Mouse (Mus musculus) thymus, postnatal 10 days (tissue): ENCODE results near the gene Ddc.

Source experiments
- DNase-seq, 2 experiments: peaks; one replicate each; pipeline ENCODE4 v3.0.0; 2021; ENCODE audit warnings: low spot score in 2 of 2

The Ddc gene

DNA sequence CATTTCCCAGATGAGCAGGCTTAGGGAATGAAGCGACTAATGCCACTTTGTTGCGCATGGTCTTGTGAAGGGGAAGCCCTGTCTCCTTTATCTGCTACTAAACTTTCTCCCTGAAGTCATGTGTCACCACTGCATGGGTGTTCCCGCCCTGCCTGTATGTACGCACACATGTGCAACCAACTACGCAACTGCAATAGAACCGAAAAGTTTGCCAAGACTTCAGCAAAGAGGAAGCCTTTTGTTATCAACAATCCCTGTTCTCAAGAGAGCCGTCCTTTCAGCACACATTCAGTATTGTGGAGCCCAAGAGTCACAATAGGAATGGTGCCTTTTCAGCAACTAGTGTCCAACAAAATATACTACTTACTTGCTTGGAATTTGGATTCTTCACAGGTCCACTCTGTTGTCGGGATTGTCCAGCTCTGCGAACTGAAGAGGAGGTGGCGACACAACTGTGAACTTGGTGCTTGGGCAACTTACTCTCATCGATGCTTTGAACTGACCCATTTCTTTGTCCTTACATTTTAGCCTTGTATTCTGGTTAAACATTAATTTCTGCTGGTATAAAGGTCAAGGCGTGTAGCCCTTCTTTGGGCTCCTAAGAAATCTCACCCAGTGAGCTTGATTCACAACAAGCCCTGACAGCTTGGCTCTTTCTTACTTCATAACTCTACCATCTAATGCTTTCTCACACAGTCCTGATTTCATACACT, at the start of gene Ddc:
Ddc (minus strand) TSS at position 500 of the 713 bp plus-strand sequence.
- no peak for DNase-seq

- DNase-seq = no peak
These were observed 47.8 kb upstream of the Ddc start for GRCm38 (mm10) chr11:11945766-11946165.

DNA sequence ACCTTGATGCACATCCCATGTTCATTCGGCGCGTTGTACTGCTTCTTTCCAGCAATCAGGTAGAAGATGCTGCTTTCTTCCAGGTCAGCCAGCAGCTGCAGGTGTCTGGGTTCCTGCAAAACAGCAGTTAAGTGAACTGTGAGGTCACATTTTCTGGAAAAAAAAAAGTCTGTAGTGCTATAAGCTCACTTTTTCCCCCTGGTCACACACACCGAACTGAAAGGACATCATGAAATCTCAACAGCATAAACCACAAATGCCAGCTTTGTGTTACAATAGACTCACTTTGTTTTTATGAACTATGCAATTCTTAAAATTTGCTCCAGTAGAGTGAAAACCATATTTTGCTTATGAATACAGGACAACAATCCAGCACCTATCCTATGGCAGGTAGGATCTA, 46.9 kb upstream of the Ddc start:
- DNase-seq = no peak

DNA sequence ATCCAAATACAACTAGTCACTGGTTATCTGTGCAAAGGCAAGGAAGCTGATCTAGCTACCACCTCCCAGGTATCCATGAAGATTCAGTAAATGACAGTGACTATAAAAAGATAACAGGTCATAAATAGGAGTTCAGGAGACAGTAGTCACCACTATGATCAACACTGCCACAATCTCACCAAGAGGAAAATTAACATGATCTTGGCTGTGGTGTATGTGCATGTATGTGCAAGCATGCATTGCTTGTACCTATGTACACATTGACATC, 46.1 kb upstream of the Ddc start:
- no peak for DNase-seq

DNA sequence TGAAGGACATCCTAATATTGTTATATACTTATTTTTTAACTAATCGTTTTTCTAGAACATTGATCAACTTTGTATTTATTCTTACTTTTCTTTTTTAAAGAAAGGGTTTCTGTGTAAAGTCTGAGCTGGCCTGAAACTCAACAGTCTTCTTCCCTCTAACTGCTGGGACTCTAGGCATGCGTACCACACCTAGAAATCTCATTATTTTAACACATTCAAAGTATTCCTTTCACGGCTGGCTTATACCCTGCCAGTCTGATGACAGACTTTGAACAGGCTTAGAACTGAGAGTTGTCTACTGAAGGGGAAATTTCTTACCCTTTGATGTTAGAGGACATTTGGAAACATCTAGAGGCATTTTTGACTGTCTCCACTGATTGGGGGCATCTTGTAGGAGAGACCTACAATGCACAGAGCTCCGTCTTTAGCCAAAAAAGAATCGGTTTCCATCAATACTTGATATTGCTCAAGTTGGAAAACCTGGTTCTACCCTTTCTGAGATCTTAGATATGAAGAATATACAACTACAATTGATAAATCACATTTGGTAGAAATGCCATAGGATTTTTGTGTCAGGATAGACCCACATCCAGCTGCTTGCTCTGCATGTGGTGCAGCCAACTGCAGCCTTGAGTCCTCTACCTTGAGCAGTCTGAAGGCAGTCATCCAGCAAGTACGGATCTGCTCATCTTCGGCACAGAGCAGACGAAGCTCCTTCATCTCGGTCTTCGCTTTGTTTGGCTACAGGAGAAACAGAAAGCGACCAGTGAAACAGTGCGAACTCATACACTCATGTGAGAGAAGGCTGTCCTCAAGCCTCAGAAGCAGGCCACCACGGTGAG, 45.5 kb upstream of the Ddc start:
- no peak for DNase-seq

GRCm38 (mm10) chr11:11942320-11943217, 44.6 kb upstream of the Ddc start:
- no peak for DNase-seq

DNA sequence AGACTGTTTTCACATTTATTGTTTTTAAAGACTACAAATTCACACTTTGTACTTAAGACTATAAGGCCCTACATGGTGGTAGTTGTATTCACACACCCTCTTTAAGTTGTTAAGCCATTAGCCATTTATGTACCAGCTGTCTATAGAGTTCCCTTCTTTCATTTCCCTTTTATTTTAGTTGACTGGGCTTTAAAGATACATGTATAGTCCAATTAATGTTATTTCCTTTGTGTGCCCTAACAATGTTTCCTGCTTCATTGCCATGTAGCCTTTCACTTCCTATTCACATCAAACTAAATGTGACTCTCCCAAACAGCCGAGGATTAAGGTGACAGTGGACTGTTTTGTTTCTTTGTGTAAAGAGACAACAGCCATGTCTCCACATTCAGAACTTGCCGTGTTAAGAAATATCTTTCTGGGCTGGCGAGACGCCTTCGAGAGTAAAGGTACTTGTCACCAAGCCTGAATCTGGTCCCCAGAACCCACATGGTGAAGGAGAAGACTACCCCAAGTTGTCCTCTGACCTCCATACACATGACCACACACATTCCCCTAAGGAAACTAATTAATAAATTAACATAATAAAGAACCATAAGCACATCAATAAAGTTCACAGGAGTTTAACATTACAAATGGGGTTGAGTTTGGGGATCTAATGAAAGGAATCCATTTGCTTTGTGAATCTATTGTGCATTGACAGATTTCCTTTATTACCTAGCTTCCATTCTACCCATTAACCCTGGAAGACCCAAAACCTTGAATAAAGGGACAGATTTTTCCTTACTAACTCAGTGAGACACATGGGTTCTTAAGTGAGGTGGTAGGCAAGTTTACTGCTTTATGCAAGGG, 43.1 kb upstream of the Ddc start:
- no peak for DNase-seq

GRCm38 (mm10) chr11:11939611-11940010, 41.7 kb upstream of the Ddc start:
- no peak for DNase-seq

DNA sequence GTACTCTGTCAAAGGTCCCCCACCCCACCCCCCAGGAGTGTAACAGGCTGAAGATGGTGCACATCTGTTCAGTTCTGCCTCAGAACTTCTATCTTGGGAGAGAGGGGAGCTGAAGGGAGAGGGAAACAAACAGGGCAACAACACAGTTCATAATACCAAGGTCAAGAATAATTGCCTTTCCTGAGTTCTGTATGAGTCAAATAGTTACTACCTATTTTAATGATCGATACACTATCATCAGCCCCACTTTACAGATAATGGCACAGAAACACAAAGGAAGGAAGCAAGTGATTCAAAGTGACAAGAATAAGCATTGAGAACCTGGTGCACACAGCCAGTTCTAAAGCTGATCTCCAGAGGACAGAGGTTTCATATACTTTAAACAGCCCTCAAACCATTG, 40.6 kb upstream of the Ddc start:
- DNase-seq = no peak

- no peak for DNase-seq
These were observed 39.5 kb upstream of the Ddc start for GRCm38 (mm10) chr11:11937340-11938030.

DNA sequence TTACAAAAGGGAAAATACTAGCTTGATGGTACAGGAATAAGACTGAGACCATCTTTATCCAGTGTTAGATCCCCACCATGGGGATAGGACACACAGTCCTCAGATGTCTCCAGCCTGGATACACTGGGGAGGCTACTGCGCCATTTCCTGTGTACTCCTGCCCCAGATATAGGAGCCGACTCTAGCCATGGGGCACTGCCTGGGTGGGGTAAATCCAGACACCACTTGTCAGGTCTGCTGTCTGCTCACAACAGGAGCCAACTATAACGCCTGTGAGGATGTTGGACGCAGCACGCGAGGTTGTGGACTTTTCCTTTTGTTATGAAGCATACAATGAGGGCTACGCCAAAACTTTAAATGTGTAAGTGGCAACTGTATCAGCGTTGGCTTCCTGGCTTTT, 36.9 kb upstream of the Ddc start:
- DNase-seq = no peak

DNA sequence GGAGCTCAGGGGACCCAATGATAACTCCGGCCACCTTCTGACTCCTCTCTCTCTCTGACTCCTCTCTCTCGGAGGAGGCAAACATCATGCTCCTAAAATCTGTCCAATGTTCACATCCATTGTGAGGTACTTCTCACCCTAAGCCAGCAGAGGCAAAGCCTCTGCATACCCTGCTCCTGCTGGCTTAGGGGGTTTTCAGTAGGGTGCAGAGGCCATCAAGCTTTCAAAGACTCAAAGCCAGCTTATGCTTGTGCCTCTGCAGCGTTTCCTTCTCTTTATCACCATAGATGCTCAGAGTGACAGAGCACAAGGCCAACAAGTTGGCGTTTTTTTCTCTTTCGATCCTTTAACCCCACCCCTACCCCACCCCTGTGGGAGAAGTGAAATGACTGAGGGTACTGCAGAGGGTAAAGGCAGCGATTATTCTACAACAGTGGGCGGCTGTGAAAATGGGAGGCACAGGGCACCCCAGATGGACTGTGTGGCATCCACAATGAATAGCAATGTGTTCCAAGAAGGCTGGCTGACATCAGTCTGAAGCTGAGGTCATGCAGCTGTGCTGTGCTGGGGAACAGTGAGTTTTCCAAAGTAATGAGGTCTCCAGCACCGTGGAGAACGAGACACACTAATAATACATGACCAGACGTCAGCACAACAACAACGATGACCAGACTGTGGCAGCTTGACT, 34.3 kb upstream of the Ddc start:
- DNase-seq = no peak

GRCm38 (mm10) chr11:11931688-11932087, 33.7 kb upstream of the Ddc start:
- no peak for DNase-seq

GRCm38 (mm10) chr11:11930527-11930926, 32.6 kb upstream of the Ddc start:
- DNase-seq = no peak

- no peak for DNase-seq
These were observed 31.1 kb upstream of the Ddc start for GRCm38 (mm10) chr11:11929059-11929458.

- no peak for DNase-seq
These were observed 30.6 kb upstream of the Ddc start for GRCm38 (mm10) chr11:11928586-11928985.

GRCm38 (mm10) chr11:11923900-11924299, 26.0 kb upstream of the Ddc start:
- no peak for DNase-seq

DNA sequence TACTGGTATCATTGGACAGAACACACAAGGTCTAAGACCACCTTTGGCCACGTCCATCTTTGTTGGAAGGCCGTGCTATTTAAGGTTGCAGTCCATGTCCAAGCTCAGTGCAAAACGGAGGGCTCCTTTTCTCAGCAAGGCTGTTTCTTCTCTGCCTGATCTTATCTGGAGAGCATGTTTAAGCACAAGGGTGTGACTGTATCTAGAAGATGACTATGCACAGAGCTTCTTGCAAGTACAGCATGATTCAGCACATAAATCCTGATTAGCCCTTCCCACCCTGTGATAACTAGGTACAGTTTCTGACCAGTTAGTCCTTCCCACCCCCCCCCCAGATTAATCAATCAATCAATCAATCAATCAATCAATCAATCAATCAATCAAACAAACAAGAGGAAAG, 25.4 kb upstream of the Ddc start:
- no peak for DNase-seq

- DNase-seq = no peak
These were observed 24.2 kb upstream of the Ddc start for GRCm38 (mm10) chr11:11922106-11922505.

- DNase-seq = no peak
These were observed 9.9 kb upstream of the Ddc start for GRCm38 (mm10) chr11:11907703-11908413.
